Mouse (Mus musculus): ENCODE data around the gene Nsun2.

Gene Nsun2

DNA sequence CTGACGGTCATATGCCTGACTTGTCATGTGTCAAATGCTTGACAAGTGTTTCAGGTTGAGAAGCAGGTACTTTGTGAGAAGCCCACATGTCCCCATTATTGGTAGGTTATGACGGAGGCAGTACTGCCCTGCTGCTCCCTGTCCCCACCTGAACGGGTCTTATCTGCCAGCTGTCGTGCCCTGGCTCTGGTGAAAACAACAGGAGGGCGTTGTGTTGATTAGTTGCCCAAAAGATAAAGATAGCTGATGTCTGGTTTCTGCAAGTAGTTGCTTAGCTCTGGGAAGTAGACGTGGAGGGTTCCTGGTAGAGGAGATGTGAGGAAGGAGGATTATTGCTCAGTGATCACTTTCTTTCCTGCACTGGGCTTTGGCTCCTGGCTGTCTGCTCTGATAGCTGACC, 83.2 kb downstream of the Nsun2 start:
- TF ChIP-seq GATA4 (IDR thresholded peaks at IDR 0.05; ENCODE audit: insufficient replicate concordance, low read length) = no peak

DNA sequence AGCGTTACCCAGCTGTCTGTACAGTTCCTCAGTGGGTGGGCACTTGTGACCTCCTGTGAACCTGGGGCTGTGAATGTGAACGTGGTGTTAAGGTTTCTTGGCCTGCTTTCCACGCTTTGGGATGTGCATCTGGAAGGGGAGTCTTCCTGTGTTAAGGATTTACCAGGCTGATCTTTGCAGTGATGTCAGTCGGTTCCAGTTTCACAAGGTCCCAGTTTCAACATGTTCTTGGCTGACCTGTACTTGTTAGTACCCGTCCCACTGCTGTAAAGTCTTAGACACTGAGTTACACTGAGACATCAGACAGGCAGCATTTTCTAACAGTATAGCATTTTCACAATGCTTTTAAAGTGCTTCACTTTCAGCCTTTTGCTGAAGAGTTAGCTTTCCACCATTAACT, 90.3 kb downstream of the Nsun2 start:
- no peak for TF ChIP-seq GATA4 (IDR thresholded peaks at IDR 0.05; ENCODE audit: insufficient replicate concordance, low read length)

GRCm38 (mm10) chr13:69624510-69624909, 91.0 kb downstream of the Nsun2 start:
- peak; percentile 26; the same call in 1 of the 2 replicates for TF ChIP-seq GATA4 (IDR thresholded peaks at IDR 0.05; ENCODE audit: insufficient replicate concordance, low read length)

- no peak for TF ChIP-seq GATA4 (IDR thresholded peaks at IDR 0.05; ENCODE audit: insufficient replicate concordance, low read length)
Measured at GRCm38 (mm10) chr13:69627941-69628340, 94.4 kb downstream of the Nsun2 start.

GRCm38 (mm10) chr13:69630576-69630975, 97.0 kb downstream of the Nsun2 start:
- TF ChIP-seq GATA4 (IDR thresholded peaks at IDR 0.05; ENCODE audit: insufficient replicate concordance, low read length) = no peak

GRCm38 (mm10) chr13:69631111-69631510, 97.6 kb downstream of the Nsun2 start:
- no peak for TF ChIP-seq GATA4 (IDR thresholded peaks at IDR 0.05; ENCODE audit: insufficient replicate concordance, low read length)

- TF ChIP-seq GATA4 (IDR thresholded peaks at IDR 0.05; ENCODE audit: insufficient replicate concordance, low read length) = no peak; the same call in 1 of the 2 replicates
Measured at GRCm38 (mm10) chr13:69631659-69632058, 98.1 kb downstream of the Nsun2 start.

DNA sequence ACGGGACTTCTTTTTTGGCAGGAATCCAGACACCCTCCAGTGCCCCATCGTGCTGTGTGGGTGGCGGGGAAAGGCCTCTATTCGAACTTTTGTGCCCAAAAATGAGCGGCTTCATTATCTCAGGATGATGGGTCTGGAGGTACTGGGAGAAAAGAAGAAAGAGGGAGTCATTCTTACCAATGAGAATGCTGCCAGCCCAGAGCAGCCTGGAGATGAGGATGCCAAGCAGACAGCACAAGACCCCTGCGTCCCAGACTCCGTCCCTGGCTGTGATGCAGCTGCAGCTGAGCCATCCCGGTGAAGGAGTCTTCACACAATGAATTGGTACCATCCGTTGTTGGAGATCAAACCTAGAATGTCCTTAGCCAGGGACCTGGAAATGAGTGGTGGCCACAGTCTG, 100.0 kb downstream of the Nsun2 start:
- no peak for TF ChIP-seq GATA4 (IDR thresholded peaks at IDR 0.05; ENCODE audit: insufficient replicate concordance, low read length)

- TF ChIP-seq GATA4 (IDR thresholded peaks at IDR 0.05; ENCODE audit: insufficient replicate concordance, low read length) = no peak
Measured at GRCm38 (mm10) chr13:69633988-69634387, 100.4 kb downstream of the Nsun2 start.

GRCm38 (mm10) chr13:69636375-69636774, 102.8 kb downstream of the Nsun2 start:
- TF ChIP-seq GATA4 (IDR thresholded peaks at IDR 0.05; ENCODE audit: insufficient replicate concordance, low read length) = no peak

DNA sequence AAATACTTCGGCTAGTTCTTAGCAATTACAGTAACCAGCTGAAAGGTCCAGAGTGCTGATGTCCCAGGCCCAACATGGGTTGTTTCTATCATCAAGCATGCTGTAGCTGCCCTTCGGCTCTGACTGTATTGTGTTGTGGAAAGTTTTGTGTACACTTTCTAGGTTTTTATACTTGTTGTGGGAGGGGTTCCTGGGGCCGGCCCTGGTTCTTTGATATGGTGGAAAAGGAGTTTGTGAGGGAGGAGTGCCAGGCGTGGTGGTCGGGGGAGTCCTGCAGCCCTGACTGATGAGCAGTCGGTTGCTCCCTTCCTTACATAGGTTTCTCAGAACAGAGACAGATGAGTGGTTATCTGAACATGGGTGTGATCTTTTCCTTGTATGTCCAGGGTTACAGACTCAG, 103.3 kb downstream of the Nsun2 start:
- no peak for TF ChIP-seq GATA4 (IDR thresholded peaks at IDR 0.05; ENCODE audit: insufficient replicate concordance, low read length)

DNA sequence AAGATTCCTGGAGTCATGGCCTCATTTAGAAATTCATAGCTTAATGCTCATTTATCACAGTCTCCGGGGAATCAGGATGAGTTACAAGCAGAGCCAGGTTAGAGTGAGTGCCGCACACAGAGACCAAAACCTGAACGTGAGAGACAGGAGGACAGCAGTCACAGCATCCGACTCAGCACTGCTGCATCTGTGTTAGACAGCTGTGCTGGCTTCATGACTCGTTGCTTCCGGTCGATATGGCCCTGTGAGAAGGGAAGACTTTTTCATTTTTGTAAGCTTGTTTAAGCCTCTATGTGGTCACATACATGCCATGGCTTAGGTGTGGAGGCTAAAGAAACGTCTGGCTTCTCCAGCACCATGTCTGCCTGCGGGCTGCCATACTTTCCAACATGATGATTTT, 104.1 kb downstream of the Nsun2 start:
- no peak for TF ChIP-seq GATA4 (IDR thresholded peaks at IDR 0.05; ENCODE audit: insufficient replicate concordance, low read length)

DNA sequence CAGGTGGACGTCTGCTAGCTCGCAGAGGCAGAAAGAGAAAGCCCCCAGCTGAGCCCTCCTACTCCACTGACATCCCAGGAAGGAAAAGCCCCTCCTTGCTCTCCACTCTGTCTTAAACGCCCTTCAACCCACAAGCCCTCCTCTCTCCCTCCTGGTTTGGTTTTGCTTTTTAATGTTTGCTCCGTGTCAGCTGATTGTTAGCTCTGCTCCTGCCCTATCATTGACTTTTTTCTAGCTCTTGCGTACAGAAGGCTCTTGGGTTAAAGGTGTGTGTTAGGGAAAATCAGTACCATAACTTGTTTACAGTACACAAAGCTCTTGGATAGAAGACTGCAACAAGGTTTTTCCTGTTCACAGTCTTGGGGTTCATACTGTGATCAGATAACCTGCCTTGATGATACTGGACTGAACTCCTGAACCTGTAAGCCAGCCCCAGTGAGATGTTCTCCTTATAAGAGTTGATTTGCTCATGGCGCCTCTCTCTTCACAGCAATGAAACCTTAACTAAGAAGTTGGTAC, 104.6 kb downstream of the Nsun2 start:
- TF ChIP-seq GATA4 (IDR thresholded peaks at IDR 0.05; ENCODE audit: insufficient replicate concordance, low read length) = peak; percentile 92

GRCm38 (mm10) chr13:69639251-69639650, 105.7 kb downstream of the Nsun2 start:
- TF ChIP-seq GATA4 (IDR thresholded peaks at IDR 0.05; ENCODE audit: insufficient replicate concordance, low read length) = no peak

- no peak for TF ChIP-seq GATA4 (IDR thresholded peaks at IDR 0.05; ENCODE audit: insufficient replicate concordance, low read length)
Measured at GRCm38 (mm10) chr13:69640126-69640525, 106.6 kb downstream of the Nsun2 start.

- TF ChIP-seq GATA4 (IDR thresholded peaks at IDR 0.05; ENCODE audit: insufficient replicate concordance, low read length) = no peak
Measured at GRCm38 (mm10) chr13:69640541-69640940, 107.0 kb downstream of the Nsun2 start.

DNA sequence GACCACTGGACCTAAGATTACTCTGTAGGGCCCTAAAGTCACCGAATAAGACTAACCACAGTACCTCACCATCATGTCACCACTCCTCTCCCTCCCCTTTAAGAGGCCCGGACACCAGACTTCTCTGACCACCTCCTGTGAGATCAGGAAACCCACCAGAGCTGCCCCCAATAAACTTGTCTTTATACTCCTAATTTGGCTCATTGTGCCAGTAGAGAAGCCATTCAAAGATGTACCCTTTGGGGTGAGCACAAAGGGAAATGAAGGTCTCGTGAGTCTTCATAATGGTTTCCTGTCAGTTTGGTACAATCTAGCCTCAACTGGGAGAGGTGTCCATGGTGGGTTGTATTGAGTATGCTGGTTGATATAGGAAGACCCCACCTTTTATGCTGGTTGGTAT, 107.5 kb downstream of the Nsun2 start:
- TF ChIP-seq GATA4 (IDR thresholded peaks at IDR 0.05; ENCODE audit: insufficient replicate concordance, low read length) = no peak

Measured in liver, adult (tissue).